Mouse (Mus musculus) heart, embryonic 13.5 days (tissue): ENCODE data around the gene Asb15. TPM values are rescaled to one million over a fixed set of nuclear protein-coding genes. Genes with fewer than 3 reads are reported as not detected.
A peak's percentile ranks its signal among the peaks of the same experiment; 100 is the strongest.

Source experiments
- ATAC-seq: fragments of 200-750 bp; cut with Nextera tagmentation; 2 replicates; pipeline ENCODE4 v1.8.0; 2017; ENCODE audit warnings: moderate TSS enrichment; ENCODE audit not compliant: insufficient number of reproducible peaks, low FRiP score, low TSS enrichment; ENCODE audit errors: extremely low read depth
- H3K27ac ChIP-seq: fragments of 300-500 bp; sonication (generic); replicated peaks from 2 replicates; pipeline ENCODE4 v1.5.1; 2015; ENCODE audit warnings: moderate library complexity, mild to moderate bottlenecking, inconsistent platforms
- H3K27me3 ChIP-seq: fragments of 300-500 bp; sonication (generic); replicated peaks from 2 replicates; pipeline ENCODE4 v1.6.1; 2015; ENCODE audit warnings: mild to moderate bottlenecking, inconsistent platforms
- H3K36me3 ChIP-seq: fragments of 300-500 bp; sonication (generic); 2 replicates; pipeline ENCODE4 v1.6.1; 2015; ENCODE audit warnings: mild to moderate bottlenecking, inconsistent platforms
- H3K4me1 ChIP-seq: fragments of 300-500 bp; sonication (generic); 2 replicates; pipeline ENCODE4 v1.6.1; 2015; ENCODE audit warnings: inconsistent platforms
- H3K4me2 ChIP-seq: fragments of 300-500 bp; sonication (generic); 2 replicates; pipeline ENCODE4 v1.6.1; 2015; ENCODE audit warnings: inconsistent platforms, mild to moderate bottlenecking, moderate library complexity
- H3K4me3 ChIP-seq: fragments of 300-500 bp; sonication (generic); 2 replicates; pipeline ENCODE4 v1.5.1; 2015; ENCODE audit warnings: moderate library complexity, mild to moderate bottlenecking, inconsistent platforms
- H3K9ac ChIP-seq: fragments of 300-500 bp; sonication (generic); 2 replicates; pipeline ENCODE4 v1.6.1; 2015; ENCODE audit warnings: inconsistent platforms, mild to moderate bottlenecking, moderate library complexity
- H3K9me3 ChIP-seq: fragments of 300-500 bp; sonication (generic); 2 replicates; pipeline ENCODE4 v1.6.1; 2016; ENCODE audit warnings: inconsistent platforms
- WGBS: fragments of 180-500 bp; shearing (Covaris S2); methylation state at CpG from one replicate; pipeline ENCODE4 v1.1.7; 2015; ENCODE audit warnings: mixed read lengths; 5-methylcytosine and 5-hydroxymethylcytosine counted together
- polyA plus RNA-seq: library from polyadenylated mRNA; unstranded; fragments of >200 nt; fragmentation: Nextera tagmentation; extraction: Ambion mirVana; gene quantifications from 2 replicates; pipeline ENCODE4 v1.2.1, GENCODE M21; 2015

The Asb15 gene
- polyA plus RNA-seq, 1 experiment from 2014 or later, result 0.16 TPM

GRCm38 (mm10) chr6:24597500-24597899 lies 69.6 kb downstream of the Asb15 start, which contains the start of gene Lmod2:
TSS of gene Lmod2 (plus strand) at chr6:24597762.
- H3K9me3 ChIP-seq, result no peaks in the 10 kb centered on the region
- H3K9ac ChIP-seq, result peak within 1 kb of the TSS; percentile 92
- peaks cover 4% of the 10 kb centered on the region for H3K36me3 ChIP-seq
- H3K27ac ChIP-seq, result peak within 1 kb of the TSS; percentile 99
- H3K4me1 ChIP-seq, result peaks cover 42% of the 10 kb centered on the region
- H3K4me2 ChIP-seq, result peak within 1 kb of the TSS; percentile 80
- H3K27me3 ChIP-seq, result no peaks in the 10 kb centered on the region
- peak within 1 kb of the TSS; percentile 64 for H3K4me3 ChIP-seq
- 34% methylated on average over 10 of the region's 10 CpGs for WGBS
- ATAC-seq, result peak; percentile 77

DNA sequence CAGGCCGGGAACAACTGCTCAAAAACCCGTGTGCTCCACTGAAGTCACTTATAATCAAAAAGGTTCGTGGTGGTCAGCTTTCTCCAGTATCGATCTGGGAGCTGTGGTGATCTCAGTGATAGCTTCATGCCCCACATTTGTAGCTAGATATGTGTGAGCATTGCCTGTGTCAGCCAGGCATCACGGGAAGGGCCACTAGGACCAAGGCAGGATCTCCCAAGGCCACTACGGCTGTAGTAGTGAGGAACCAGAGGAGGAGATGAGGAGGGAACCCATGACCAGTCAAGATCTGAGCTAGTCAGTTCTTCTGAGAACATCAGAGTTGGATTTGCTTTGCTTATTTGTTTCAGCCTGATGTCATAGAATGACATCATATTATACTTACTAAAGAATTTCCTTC lies 71.2 kb downstream of the Asb15 start:
- peak overlapping the region; percentile 64 for H3K4me3 ChIP-seq
- ATAC-seq, result no peak
- peak overlapping the region; percentile 99 for H3K27ac ChIP-seq
- peak overlapping the region; percentile 92 for H3K9ac ChIP-seq
- peaks cover 50% of the 10 kb centered on the region for H3K4me1 ChIP-seq
- 37% methylated on average over 6 of the region's 6 CpGs for WGBS
- H3K27me3 ChIP-seq, result no peaks in the 10 kb centered on the region
- H3K4me2 ChIP-seq, result peak overlapping the region; percentile 80
- H3K36me3 ChIP-seq, result peaks cover 20% of the 10 kb centered on the region
- no peaks in the 10 kb centered on the region for H3K9me3 ChIP-seq

DNA sequence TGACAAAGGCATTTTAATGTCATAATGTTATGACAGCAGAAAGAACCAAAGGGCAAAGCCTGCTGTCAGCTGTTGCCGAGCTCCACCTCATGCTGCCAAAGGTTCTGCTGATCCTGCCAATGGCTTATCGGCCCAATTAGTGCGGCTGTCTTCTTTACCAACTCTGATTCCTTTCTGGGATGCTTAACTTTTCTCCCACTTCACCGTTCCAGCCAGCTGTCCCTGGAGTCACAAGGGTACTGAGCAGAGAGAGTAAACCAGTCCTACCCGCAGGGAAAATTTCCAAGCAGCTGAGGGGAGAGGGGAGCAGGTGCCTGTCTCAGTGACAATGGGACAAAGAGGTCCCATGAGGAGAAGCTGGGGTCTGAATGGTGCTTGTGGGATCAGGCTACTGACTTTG lies 71.7 kb downstream of the Asb15 start:
- Histone ChIP-seq H3K36me3 (peaks cover 25% of the 10 kb centered on the region), H3K9ac (peak overlapping the region; percentile 92), H3K9me3 (no peaks in the 10 kb centered on the region), H3K4me2 (peak overlapping the region; percentile 80), H3K27me3 (no peaks in the 10 kb centered on the region), H3K27ac (peak overlapping the region; percentile 99), H3K4me3 (peak overlapping the region; percentile 64), H3K4me1 (peaks cover 50% of the 10 kb centered on the region)
- 43% methylated on average over 5 of the region's 5 CpGs for WGBS
- no peak for ATAC-seq

DNA sequence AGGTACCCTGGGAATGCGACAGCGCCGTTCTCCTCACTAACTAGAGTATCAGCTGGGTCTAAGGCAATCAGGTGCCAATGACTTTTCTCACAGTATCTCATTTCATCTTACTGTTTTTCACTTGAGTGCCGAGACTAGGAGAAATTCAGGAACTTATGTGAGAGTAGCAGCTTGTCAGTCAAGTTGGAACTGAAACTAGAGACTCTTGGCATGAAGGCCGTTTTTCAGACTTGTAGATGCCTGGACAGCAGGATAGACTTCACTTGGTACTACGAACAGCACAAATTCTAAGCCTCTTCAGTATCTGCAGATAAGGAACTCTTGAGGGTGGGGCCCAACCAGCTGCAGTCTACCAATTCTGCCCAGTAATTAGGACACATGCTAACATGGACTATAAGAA lies 72.2 kb downstream of the Asb15 start:
- H3K4me2 ChIP-seq, result peak overlapping the region; percentile 80
- peak overlapping the region; percentile 99 for H3K27ac ChIP-seq
- peaks cover 30% of the 10 kb centered on the region for H3K36me3 ChIP-seq
- peaks cover 50% of the 10 kb centered on the region for H3K4me1 ChIP-seq
- H3K9me3 ChIP-seq, result no peaks in the 10 kb centered on the region
- no peak for ATAC-seq
- peak overlapping the region; percentile 64 for H3K4me3 ChIP-seq
- peak overlapping the region; percentile 92 for H3K9ac ChIP-seq
- WGBS, result 37% methylated on average over 6 of the region's 6 CpGs
- H3K27me3 ChIP-seq, result no peaks in the 10 kb centered on the region

DNA sequence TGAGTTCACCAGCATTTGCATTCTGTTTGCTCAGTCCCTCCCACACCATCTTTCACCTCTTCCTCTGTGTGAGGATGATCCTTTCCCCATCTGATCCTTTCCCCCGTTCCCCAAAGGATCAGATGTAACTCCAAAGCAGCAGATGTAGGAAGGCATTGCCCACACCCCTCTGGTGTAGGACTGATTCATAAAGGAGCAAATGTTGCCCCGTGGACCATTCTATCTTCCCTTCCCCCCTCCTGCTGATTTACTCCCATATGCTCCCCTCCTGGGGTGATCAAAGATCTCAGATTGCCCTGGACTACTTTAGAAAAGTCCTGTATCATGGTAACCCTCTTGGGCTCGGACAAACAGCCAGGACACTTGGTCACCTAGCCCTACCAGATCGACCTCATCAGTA lies 72.8 kb downstream of the Asb15 start:
- H3K4me1 ChIP-seq, result peaks cover 53% of the 10 kb centered on the region
- WGBS, result 54% methylated on average over 4 of the region's 4 CpGs
- no peaks in the 10 kb centered on the region for H3K9me3 ChIP-seq
- no peak for ATAC-seq
- H3K4me2 ChIP-seq, result peak overlapping the region; percentile 80
- peak overlapping the region; percentile 64 for H3K4me3 ChIP-seq
- peaks cover 34% of the 10 kb centered on the region for H3K36me3 ChIP-seq
- peak overlapping the region; percentile 92 for H3K9ac ChIP-seq
- no peaks in the 10 kb centered on the region for H3K27me3 ChIP-seq
- H3K27ac ChIP-seq, result peak overlapping the region; percentile 99

DNA sequence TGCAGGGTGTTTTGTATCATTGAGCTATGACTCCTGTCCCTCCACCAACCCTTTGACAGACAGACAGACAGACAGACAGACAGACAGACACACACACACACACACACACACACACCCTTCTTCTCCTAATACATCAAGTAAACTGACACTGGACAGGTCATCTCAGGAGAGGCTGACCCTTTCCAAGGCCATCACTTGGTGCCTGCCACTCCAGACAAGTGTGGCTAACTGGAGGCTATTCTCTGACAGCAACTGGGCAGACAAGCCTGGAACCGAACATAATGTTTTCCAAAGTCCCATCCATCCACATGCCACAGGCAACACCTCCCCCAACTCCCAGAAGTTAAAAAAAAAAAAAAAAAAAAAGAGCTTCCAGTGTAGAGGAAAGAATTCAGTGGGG lies 73.7 kb downstream of the Asb15 start:
- Histone ChIP-seq H3K4me3 (peak overlapping the region; percentile 64), H3K4me2 (peak overlapping the region; percentile 80), H3K4me1 (peaks cover 57% of the 10 kb centered on the region), H3K9me3 (no peaks in the 10 kb centered on the region), H3K27me3 (no peaks in the 10 kb centered on the region), H3K36me3 (peaks cover 44% of the 10 kb centered on the region), H3K9ac (peak overlapping the region; percentile 92), H3K27ac (peak overlapping the region; percentile 99)
- ATAC-seq, result no peak
- WGBS, result 5% methylated on average over 1 of the region's 1 CpGs

GRCm38 (mm10) chr6:24602351-24602750 lies 74.4 kb downstream of the Asb15 start:
- Histone ChIP-seq H3K9me3 (no peaks in the 10 kb centered on the region), H3K4me2 (peak overlapping the region; percentile 80), H3K4me1 (peaks cover 58% of the 10 kb centered on the region), H3K4me3 (peak overlapping the region; percentile 64), H3K36me3 (peaks cover 51% of the 10 kb centered on the region), H3K27ac (peak overlapping the region; percentile 13; the same call in 1 of the 2 replicates), H3K9ac (peak overlapping the region; percentile 47; the same call in 1 of the 2 replicates), H3K27me3 (no peaks in the 10 kb centered on the region)
- 63% methylated on average over 3 of the region's 3 CpGs for WGBS
- no peak for ATAC-seq

DNA sequence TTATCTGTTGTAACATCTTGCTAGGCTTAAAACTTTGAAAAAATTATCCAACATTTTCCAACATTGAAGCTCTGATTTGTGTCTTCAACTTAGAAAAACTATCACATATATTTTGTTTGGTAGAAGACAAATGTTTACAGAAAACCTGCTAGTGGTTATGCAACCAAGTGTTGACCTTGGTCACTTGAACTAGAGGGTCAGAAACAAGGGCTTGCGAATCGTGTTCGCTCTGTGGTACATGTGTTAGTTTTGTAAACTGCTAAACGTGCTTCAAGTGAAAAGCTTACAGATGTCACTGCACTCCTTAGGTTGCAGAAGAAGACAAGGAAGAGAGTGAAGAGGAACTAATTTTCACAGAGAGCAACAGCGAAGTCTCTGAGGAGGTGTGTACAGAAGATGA lies 75.0 kb downstream of the Asb15 start:
- Histone ChIP-seq H3K4me3 (no peak overlapping the region), H3K4me1 (peaks cover 62% of the 10 kb centered on the region), H3K9me3 (no peaks in the 10 kb centered on the region), H3K27me3 (no peaks in the 10 kb centered on the region), H3K36me3 (peaks cover 57% of the 10 kb centered on the region), H3K4me2 (no peak overlapping the region), H3K27ac (no peak overlapping the region), H3K9ac (no peak overlapping the region)
- WGBS, result 86% methylated on average over 5 of the region's 5 CpGs
- no peak for ATAC-seq

GRCm38 (mm10) chr6:24604289-24604688 lies 76.3 kb downstream of the Asb15 start:
- H3K4me1 ChIP-seq, result peaks cover 64% of the 10 kb centered on the region
- no peaks in the 10 kb centered on the region for H3K27me3 ChIP-seq
- H3K4me3 ChIP-seq, result no peak overlapping the region
- no peak overlapping the region for H3K27ac ChIP-seq
- H3K9ac ChIP-seq, result no peak overlapping the region
- ATAC-seq, result no peak
- peaks cover 68% of the 10 kb centered on the region for H3K36me3 ChIP-seq
- 89% methylated on average over 7 of the region's 7 CpGs for WGBS
- H3K9me3 ChIP-seq, result no peaks in the 10 kb centered on the region
- no peak overlapping the region for H3K4me2 ChIP-seq

DNA sequence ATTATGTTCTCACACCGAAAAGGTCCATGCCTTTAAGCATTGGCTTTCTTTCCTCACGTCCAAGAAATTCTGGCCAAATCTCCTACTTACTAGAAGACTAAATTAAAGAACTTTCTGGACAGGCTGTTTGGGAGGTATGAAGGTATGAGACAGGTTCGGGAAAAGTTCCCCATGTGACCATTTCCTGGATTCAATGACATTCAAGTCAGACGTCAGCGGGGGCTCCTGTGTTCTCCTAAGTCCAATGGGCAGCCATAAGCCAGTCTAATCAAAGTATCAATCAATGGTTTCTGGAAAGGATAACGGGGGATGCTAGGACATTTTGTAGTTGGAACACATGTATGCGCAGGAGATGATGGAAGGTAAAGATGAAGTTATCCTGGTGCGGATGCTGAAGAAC lies 77.7 kb downstream of the Asb15 start:
- 86% methylated on average over 8 of the region's 8 CpGs for WGBS

DNA sequence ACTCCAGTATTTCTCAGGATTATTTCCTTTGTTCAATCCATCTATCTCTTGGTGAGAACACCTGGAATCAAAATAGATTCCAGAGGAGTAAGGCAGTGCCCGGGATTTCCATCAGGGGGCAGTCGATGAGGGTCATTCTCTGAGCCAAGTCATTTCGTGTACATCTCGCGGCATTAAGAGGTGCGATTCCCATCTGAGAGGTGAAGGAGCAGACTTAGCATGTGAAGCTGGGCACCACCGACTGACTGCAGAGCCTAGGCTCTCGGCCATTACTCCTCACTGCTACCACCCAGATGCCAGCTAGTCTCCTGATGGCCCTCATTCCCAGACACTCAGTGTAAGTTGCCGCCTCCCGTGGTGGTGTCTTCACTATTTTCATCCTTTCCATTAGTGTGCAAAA lies 78.6 kb downstream of the Asb15 start:
- ATAC-seq, result no peak
- no peak overlapping the region for H3K4me2 ChIP-seq
- no peak overlapping the region for H3K27ac ChIP-seq
- H3K27me3 ChIP-seq, result no peaks in the 10 kb centered on the region
- peaks cover 75% of the 10 kb centered on the region for H3K36me3 ChIP-seq
- H3K9ac ChIP-seq, result no peak overlapping the region
- H3K9me3 ChIP-seq, result no peaks in the 10 kb centered on the region
- H3K4me1 ChIP-seq, result peaks cover 51% of the 10 kb centered on the region
- 65% methylated on average over 10 of the region's 10 CpGs for WGBS
- H3K4me3 ChIP-seq, result no peak overlapping the region

More for the DNA sequence above, 77.7 kb downstream of the Asb15 start:
- Histone ChIP-seq H3K27me3 (no peaks in the 10 kb centered on the region), H3K9ac (no peak overlapping the region), H3K36me3 (peaks cover 69% of the 10 kb centered on the region), H3K9me3 (no peaks in the 10 kb centered on the region), H3K4me2 (no peak overlapping the region), H3K4me1 (peaks cover 53% of the 10 kb centered on the region), H3K27ac (no peak overlapping the region), H3K4me3 (no peak overlapping the region)
- no peak for ATAC-seq

DNA sequence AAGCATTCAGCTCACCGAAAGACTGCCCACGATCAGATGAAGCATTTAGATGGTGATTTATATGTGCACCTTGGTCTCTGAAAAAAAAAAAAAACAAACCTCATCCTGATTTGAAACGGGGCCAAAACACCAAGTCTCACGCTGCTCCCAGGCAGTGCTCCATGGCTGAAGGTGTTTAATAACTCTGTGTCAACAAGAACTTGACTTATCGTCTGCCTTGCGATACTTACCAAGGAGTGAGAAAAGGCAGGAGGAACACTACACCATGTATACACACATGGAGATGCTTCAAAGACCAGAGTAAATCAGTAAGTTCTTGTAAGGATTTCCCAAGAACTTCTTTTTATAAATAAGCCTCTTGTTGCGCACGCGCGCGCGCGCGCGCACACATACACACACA lies 79.6 kb downstream of the Asb15 start:
- Histone ChIP-seq H3K9me3 (no peaks in the 10 kb centered on the region), H3K36me3 (peaks cover 72% of the 10 kb centered on the region), H3K4me2 (no peak overlapping the region), H3K27ac (no peak overlapping the region), H3K4me3 (no peak overlapping the region), H3K27me3 (no peaks in the 10 kb centered on the region), H3K4me1 (peaks cover 51% of the 10 kb centered on the region), H3K9ac (no peak overlapping the region)
- WGBS, result 71% methylated on average over 15 of the region's 15 CpGs
- no peak for ATAC-seq
